Mouse (Mus musculus) left cerebral cortex, postnatal 10 days (tissue): Measurements from ENCODE around the gene Gm20388. TPM values are rescaled to one million over a fixed set of nuclear protein-coding genes. Genes with fewer than 3 reads are reported as not detected.
A peak's percentile ranks its signal among the peaks of the same experiment; 100 is the strongest.

ENCODE experiments used
- DNase-seq, 2 experiments: peaks; one replicate each; pipeline ENCODE4 v3.0.0; 2021 to 2022; ENCODE audit warnings: low spot score in 2 of 2, mixed read lengths in 1 of 2; ENCODE audit errors: extremely low spot score in 1 of 2
- intact Hi-C: fragments of 180-260 bp; cut with DNase I; formaldehyde crosslinking; loops from one replicate; pipeline ENCODE4 v1.15.1; 2025
- total RNA-seq, 2 experiments: library from RNA; stranded (reverse); gene quantifications; 2 replicates each; pipeline ENCODE4 v1.2.3; 2021

Gene Gm20388
- total RNA-seq, 2 experiments from 2014 or later: 4.4 to 9.0 TPM

DNA sequence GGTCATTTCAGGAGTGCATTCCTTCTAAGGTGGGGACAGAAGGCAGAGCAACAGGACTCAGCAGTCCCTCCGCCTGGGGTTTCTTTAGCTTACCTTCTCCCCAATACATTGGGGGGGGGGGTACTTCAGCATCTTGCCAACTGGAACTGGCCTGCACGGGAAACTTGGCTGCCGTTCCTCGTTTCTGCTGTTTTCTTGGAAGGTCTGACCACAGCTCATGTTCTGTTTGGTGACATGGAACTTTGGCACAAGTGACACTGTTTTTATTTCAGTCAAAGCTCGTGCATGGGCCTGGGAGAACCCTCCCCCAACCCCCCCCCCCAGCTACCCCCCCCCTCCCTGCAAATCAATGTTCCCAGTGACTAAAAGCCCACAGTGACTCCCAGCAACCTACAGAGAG lies 3837.1 kb downstream of the Gm20388 start:
- no peak for DNase-seq

DNA sequence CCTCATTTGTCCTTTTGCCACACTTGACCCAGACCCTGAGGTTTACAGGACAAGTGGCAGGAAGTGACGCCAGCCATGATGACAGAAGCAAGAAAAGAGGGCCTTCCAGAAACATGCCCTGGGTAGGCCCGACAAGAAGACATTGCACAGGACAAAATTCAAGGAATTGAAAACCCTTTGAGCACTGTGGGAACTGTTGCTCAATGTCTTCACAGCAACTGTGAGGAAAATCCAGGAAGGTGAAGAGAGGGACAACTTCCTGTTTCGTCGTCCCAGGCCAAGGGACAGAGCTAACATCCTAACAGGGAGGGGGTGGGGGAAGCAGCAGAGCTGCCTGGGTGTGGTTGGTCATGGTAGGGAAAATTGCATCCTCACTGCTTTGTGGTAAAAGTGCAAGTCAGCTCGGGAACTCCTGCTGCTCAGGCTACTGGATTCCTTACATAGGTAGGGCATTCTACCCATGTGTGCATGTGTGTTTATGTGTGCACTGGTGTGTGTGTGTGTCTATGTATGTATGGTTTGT lies 3839.6 kb downstream of the Gm20388 start:
- intact Hi-C loops: no loop called here
- no peak for DNase-seq

More for the DNA sequence above, 3837.1 kb downstream of the Gm20388 start:
- intact Hi-C loops: no loop called here

DNA sequence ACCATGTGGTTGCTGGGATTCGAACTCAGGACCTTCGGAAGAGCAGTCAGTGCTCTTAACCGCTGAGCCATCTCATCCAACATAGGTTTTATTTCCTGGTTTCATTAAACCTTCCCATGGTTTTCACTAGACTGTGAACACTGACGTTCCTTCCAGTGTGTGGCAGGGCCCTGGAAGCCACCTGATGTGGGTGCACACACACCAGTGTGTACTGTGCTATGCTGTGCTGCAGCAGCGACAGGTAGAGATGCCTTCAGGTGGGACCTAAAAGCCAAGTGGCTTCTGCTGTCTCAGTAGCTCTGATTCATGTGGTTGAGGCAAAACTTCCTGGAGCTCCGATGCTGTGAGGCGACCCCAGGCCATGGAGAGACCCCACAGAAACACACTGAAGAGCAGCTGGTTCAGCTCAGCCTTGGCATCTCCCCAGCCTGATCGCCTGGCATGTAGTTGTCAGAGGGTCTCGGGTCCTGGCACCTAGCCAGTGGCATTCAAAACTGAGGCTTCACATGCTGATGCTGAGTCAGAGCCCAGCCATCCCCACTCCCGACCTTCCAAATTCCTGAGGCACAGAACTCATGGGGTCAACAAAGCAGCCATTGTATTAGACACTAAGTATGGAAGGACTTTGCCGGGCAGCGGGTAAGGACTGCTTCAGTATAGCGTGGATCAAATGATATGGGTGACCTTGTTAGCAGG lies 3842.3 kb downstream of the Gm20388 start:
- peak in 1 of 2 experiments; percentile 53 for DNase-seq

DNA sequence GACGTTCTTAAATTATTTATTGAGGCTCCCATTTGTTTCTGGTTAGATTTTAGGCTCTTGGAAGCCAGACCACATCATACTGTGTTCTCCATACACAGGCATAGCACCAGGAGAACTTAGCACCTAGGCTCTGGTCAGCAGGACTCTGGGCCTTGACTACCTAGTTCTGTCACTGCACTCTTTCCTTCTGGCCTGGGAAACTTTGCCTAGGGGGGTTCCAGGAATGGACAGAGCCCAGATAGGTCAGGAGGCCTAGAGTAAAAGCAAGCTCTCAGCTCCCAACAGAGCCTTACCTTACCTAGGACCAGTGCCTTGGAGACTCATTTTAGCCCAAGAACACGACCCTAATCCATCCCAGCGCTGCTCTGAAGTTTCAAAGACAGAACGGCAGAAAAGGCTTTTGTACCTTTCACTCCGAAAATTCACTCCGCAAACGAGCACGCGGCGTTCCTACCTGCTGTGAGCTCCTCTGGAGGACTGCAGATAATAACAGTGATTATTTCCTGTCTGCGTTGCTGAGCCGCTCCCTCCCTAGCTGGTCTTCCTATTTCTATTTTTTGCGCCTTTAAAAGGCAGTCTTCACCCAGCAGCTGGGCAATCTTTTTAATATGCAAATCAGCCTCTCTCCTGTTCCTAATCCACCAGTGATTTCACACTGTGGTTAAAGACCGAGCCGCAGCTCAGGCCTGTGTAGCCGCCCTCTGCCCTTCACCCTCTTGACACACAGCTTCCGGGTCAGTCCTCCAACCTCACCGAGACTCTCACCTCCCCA lies 3843.1 kb downstream of the Gm20388 start:
- intact Hi-C loops: no loop called here
- DNase-seq: no peak

More for the DNA sequence above, 3842.3 kb downstream of the Gm20388 start:
- intact Hi-C loops: no loop called here

DNA sequence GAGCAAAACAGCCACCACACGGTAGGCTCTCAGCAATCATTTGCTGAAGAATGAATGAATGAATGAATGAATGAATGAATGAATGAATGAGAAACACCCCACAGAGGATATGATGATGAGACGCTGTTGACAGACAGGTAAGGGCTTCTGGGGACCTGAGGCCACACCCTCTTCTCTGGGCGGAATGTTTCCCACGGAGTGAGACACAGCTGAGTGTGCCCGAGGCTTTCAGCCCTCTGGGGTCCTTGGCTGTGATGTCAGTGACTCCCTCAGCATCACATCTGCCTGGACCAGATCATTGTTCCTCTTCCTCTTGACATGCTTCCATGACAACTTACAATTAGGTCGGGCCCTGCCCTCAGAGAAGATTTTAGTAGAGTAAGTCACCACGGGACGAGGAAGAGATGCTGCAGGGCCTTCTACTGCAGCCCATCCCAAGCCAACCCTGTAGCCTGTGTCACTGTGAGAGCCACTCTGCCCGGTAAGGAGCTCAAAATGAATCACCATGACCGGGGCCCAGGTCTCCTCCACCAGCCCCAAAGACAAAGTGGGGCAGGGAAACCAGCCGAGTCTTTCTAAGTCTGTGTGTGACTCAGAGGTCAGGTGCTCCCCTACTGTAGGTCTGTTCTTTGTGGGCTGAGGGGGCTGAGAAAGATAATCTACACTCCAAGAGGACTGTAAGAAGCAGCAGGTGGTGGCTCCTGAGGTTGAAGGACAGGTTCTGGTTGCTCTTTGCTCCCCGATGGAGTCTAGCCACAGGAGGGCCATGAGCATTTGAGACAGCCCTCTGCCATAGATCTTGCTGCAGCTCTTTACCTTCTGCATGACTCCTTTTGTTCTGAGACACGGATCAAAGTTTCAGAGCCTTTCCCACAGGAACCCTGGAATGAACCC lies 3844.1 kb downstream of the Gm20388 start:
- intact Hi-C loops: no loop called here

DNA sequence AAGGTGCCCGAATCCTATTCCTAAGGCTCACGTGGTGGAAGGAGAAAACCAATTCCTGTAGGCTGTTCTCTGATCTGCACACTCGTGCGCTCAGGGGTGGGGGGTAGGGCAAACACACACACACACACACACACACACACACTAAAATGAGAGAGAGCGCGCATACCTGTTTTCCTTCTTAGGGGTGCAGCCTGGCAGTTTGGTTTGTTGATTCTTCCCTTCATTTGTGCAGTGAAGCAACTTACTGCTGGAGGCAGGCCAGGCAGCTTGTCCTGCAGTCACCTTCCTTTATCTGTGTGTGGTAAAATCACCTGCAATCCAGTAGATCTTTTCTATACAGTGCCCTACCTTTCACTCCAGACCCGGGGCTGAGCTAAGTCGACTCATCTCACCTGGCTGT lies 3846.3 kb downstream of the Gm20388 start:
- intact Hi-C loops: no loop called here
- DNase-seq: no peak

More for the DNA sequence above, 3844.1 kb downstream of the Gm20388 start:
- no peak for DNase-seq

DNA sequence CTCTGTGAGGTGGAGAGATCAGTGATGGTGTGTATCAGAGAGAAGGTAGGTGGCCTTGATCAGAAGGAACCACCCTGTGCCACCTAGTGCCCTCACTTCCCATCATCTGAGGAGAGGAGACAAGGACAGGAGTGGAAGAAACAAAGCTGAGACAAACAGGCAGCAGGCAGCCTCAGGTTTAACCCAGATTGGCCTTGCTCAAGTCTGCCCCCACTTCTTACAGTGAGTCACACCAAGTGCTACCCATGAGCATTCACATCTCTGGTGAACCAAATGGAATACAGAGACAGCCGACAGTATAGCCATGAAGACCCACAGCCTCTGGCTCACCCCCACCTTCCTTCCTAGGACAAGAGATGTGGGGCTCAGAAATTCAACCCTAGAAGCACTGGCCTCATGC lies 3848.3 kb downstream of the Gm20388 start:
- intact Hi-C loops: no loop called here
- DNase-seq: no peak

DNA sequence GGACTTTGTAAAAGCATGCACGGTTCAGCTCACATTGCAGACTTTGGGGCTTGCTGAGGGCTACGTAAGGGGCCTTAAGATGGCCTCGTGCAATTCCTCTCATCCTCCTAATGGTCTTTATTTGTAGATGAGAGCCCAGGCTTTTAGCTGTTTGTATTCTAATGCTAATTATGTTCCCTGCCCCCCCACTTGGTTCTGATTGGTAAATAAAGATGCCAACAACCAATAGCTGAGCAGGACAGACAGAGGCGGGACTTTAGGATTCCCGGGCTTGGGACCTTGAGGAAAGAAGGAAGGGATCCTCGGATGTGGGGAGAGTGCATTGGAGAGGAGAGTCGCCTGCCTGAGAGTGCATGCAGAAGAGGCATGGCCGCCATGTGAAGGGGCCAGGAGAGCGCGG lies 3849.3 kb downstream of the Gm20388 start:
- intact Hi-C loops: no loop called here
- no peak for DNase-seq

DNA sequence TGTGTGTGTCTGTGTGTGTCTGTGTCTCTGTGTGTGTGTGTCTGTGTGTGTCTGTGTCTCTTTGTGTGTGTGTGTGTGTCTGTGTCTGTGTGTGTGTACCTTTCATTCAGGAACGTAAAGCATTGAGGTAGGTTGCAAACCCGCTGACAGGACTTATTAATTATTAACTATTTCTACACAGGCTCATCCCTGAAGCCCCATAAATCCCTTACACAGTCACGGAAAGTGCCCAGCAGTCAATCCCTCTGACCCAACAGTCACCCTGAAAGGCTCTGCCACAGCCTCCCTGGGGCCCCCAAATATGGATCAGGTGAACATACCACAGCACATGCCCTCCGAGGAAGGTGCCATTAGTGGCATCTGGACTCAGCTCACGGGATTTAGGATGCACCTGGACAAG lies 3849.9 kb downstream of the Gm20388 start:
- no peak for DNase-seq
- intact Hi-C loops: no loop called here

DNA sequence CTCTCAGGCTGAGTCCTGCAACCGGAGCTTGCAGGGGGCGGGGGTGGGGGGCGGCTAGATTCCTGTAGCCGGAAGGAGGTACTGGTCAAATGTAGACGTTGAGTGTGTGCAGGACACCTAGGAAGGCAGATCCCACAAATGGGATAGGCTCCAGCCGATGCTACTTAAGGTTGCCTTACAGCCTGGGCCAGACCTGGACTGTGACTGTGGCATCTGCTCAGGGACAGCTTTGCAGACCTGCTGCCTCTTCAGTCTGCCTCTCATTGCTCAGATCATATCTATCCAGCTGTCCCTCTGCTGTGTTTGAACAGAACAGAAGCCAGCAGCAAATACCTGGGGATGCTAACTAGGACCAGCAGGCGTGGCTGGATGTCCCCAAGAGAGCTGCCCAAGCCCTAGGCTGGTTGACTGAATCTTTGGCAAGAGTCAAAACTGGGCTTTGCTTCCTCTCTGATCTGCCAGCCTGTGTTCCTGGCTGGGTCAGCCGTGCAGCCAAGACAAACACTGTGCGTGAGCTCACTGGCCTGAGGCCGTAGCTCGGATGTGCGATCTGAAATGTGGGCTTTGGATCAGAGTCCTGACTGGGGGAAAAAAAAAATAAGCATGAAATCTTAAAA lies 3850.7 kb downstream of the Gm20388 start:
- peak in 1 of 2 experiments; percentile 48 for DNase-seq
- intact Hi-C loops: no loop called here

DNA sequence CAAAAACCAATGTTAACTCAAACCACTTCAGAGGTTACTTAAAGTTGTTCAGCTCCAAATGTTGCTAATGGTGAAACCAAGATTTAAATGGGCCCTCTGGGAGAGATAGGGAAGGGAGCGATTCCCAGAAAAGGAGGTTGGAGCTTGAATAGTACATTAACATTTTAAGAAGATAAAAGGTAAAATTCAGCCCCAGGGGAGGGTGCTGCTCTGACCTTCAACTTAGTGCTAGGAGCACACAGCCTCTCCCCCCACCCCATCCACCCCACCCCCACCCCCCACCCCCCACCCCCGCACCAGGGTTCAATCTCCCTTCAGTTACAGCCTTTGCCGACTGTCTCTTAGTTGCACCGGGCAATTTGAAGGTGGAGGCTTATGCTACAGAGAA lies 3851.2 kb downstream of the Gm20388 start:
- no peak for DNase-seq
- intact Hi-C loops: no loop called here

DNA sequence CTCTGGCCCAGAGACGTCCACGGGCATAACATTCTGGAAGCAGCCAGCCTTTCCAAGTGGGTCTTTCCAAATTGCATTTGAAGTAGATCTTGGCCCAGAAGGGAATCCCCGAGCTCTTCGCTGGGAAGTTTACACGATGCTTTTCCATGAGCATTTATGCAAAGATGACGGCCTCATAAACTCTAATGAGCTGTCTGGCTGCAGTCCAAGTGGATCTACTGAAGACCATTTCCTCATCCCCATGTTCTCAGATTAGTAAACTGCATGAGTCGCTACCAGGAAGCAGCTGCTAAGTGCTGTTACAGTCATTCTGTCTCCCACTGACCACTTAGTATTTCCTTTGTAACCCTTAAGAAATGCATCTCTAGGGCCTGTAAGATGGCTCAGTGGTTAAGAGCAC lies 3852.7 kb downstream of the Gm20388 start:
- DNase-seq: no peak
- intact Hi-C loops: no loop called here

DNA sequence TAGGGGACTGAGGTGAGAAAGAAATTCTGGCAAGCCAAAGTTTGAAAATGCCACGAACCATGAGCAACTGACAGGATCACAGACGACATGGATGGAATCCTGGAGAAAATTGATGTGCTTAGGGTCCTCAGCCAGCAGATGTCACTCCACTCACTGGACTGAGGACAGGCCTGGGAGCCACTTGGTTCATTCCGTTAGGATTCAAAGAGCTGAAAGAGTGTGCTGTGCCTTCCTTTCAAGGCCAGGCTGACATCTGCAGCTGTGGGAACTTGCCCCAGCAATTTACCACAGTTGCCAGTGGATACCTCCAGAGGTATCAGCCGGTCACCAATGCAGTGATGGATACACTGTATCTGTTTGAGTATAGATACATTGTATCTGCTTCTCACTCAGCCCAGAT lies 3854.0 kb downstream of the Gm20388 start:
- no peak for DNase-seq
- intact Hi-C loops: loop anchor here (5.0 kb wide), 2 partner anchors 37 to 112 kb away; partner anchors contain the start of gene Rhou

DNA sequence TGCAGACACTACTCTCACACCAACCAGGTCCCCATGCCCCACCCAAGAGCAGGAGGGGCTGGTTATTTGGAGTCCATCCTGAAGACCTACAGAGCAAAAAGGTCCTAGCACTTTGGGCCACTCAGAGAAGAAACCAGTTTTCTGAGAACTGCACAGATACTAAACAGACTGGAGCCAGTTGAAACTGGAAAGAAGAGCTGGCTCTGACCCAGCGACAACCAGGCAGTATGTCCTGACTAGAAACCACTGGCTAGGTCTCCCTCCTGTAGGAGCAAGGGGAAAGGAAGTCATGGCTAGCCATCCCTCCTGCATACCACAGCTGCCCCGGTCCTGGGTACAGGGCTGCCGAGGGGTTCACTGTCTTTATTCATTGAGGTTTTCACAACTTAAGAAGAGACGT lies 3855.9 kb downstream of the Gm20388 start:
- peak in 1 of 2 experiments; percentile 26 for DNase-seq
- intact Hi-C loops: loop anchor here (5.0 kb wide), 2 partner anchors 39 to 114 kb away; partner anchors contain the start of gene Rhou

DNA sequence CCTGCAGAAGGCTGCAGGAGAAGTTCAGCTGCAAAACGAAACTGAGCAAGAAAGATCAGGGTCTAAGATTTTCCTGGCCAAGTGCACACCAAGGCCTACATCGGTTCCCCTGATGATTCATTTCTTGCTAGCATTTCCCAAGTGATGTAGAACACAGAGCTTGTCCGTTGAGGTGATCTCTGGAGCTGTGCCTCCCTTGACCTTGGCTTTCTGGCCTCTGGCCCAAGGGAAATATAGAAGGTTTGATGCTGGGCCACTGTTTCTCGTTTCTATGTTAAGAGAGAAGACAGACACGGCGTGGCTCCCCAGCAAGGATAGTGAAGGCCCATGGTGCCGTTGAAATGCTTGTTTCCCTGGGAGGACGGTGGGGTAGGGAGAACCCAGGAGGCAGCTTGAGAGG lies 3857.2 kb downstream of the Gm20388 start:
- DNase-seq: no peak
- intact Hi-C loops: loop anchor here (5.0 kb wide), 2 partner anchors 41 to 116 kb away; partner anchors contain the start of gene Rhou

DNA sequence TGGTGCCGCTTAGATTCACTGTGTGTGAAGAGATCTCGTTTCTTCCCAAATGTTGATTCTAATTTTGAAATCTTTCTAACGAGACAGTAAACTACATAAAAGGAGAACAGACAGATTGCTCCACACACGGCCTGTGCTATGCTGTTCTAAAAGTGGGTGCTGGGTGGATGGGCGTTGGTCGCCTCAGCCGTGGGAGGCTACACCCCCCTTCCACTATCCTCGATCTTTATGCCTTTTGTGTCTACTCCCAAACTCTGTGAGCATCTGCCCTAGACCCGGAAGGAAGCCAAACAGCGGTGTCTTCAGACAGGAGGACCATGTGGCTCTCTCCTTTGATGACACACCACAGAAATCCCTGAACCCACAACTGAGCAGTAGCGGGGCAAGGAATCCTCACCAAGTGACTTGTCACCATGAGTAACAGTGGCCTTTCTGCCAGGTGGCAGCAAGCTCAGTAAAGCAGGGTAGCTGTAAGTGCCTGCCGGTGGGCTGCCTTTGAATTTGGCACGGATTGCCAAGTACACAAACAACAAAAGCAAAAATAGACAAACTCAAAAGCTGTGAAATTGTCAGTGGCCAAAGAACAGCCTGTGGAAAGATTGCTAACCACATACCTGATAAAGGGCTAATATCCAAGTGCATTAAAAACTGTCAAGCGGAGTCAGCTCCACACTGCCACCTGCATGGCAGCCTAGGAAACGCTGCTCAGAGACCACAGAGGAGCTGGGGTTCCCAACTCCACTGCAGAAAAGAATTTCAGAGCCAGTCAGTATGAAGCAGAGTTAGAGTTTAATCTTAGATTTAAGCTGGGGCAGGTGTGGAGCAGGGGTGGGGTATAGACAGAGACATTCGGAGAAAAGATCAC lies 3858.1 kb downstream of the Gm20388 start:
- intact Hi-C loops: loop anchor here (5.0 kb wide), 2 partner anchors 41 to 116 kb away; partner anchors contain the start of gene Rhou
- peak; percentile 45 to 55 for DNase-seq

DNA sequence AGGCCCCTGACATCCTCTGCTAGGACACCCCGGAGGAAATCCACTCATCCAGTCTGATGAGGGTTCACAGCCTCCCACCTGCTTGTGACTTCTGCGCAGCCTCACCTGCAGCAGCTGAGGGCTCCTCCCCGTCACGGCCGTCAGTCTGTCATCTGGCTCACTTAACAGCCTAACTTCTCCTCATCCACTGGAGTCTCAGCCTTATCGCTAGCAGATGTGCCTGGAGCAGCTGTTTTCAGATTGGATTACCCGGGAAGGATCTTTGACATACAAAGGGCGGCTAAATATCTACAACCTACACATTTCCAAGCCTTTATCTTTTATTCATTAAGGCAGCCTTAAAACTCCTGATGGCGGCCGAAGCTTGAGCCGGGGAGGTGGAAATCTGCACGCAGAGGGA lies 3862.8 kb downstream of the Gm20388 start:
- intact Hi-C loops: no loop called here

DNA sequence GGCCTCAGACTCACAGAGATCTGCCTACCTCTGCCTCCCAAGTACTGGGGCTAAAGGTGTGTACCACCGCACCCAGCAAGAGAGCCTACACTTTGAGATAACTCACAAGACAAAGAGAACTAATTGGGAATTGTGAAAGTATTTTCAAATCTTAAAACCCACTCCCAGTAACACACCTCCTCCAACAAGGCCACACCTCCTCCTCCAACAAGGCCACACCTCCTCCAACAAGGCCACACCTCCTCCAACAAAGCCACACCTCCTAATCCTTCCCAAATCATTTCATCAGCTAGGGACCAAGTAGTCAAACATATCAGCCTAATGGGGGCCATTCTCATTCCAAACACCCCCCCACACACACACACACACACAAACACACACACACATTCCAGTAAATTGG lies 3863.8 kb downstream of the Gm20388 start:
- intact Hi-C loops: no loop called here
- DNase-seq: no peak

More for the DNA sequence above, 3862.8 kb downstream of the Gm20388 start:
- DNase-seq: no peak
